Mouse (Mus musculus): ENCODE measurements around the gene Clec4b2. TPM values are rescaled to one million over a fixed set of nuclear protein-coding genes. Genes with fewer than 3 reads are reported as not detected.

The Clec4b2 gene
- polyA plus RNA-seq (2014; fragmentation: Illumina TruSeq; extraction: RNeasy Lipid Tissue Mini Kit (QIAGEN cat#74804); ENCODE audit: low read depth, low replicate concordance), result not detected

DNA sequence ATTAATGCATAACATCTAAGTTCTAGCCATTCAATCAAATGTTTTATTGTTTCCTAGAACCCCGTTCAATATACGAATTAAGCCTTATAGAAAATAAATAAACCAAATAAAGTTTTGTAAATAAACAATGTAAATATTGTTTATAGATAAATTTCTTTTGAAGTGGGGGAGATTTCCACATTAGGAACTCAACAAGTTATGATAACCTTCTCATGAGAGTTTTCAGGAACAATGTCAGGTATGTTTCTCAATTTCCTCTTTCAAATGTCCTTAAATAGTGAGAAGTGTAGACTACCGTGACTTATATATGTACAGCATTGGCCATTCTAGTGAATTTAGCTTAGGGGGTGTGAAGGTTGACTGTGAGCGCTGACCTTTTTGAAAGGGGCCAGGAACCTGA lies at the start of gene Clec4b2:
Gene Clec4b2, plus strand, starts transcription at position 301 of the 400 bp plus-strand sequence.

DNA sequence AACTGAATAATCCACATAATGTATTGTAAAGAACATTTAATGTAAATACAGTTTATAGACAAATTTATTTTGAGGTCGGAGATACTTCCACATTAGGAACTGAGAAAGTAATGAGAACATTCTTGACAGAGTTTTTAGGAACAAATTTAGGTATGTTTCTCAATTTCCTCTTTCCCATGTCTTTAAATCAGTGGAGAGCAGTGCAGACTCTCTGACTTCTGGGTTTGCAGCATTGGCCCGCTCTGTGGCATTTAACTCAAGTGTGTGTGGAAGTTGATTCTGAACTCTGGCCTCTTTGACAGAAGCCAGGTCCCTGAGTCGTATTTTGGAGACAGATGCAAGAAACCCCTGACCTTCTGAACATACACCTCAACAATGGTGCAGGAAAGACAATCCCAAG lies 57.0 kb downstream of the Clec4b2 start, which contains the start of gene Clec4n:
Gene Clec4n, plus strand, starts transcription at position 200 of the 400 bp plus-strand sequence.

Other genes with a start within 250 kb of the Clec4b2 start
- 10.1 TPM for gene Clec4a3, start 220.4 kb upstream of the Clec4b2 start, polyA plus RNA-seq (2014; fragmentation: Illumina TruSeq; extraction: RNeasy Lipid Tissue Mini Kit (QIAGEN cat#74804); ENCODE audit: low read depth, low replicate concordance)
- gene Clec4a4, start 182.5 kb upstream of the Clec4b2 start, polyA plus RNA-seq (2014; fragmentation: Illumina TruSeq; extraction: RNeasy Lipid Tissue Mini Kit (QIAGEN cat#74804); ENCODE audit: low read depth, low replicate concordance), result not detected
- gene Clec4b1, start 122.9 kb upstream of the Clec4b2 start, polyA plus RNA-seq (2014; fragmentation: Illumina TruSeq; extraction: RNeasy Lipid Tissue Mini Kit (QIAGEN cat#74804); ENCODE audit: low read depth, low replicate concordance), result 6.8 TPM
- gene Clec4a2, start 66.5 kb upstream of the Clec4b2 start, polyA plus RNA-seq (2014; fragmentation: Illumina TruSeq; extraction: RNeasy Lipid Tissue Mini Kit (QIAGEN cat#74804); ENCODE audit: low read depth, low replicate concordance), result 9.5 TPM
- 2.5 TPM for gene Clec4n, start 57.0 kb downstream of the Clec4b2 start, polyA plus RNA-seq (2014; fragmentation: Illumina TruSeq; extraction: RNeasy Lipid Tissue Mini Kit (QIAGEN cat#74804); ENCODE audit: low read depth, low replicate concordance)
- 1.1 TPM for gene Clec4d, start 89.2 kb downstream of the Clec4b2 start, polyA plus RNA-seq (2014; fragmentation: Illumina TruSeq; extraction: RNeasy Lipid Tissue Mini Kit (QIAGEN cat#74804); ENCODE audit: low read depth, low replicate concordance)
- gene Clec4e, start 117.0 kb downstream of the Clec4b2 start, polyA plus RNA-seq (2014; fragmentation: Illumina TruSeq; extraction: RNeasy Lipid Tissue Mini Kit (QIAGEN cat#74804); ENCODE audit: low read depth, low replicate concordance), result 0.16 TPM
- gene Vmn2r19, start 135.4 kb downstream of the Clec4b2 start, polyA plus RNA-seq (2014; fragmentation: Illumina TruSeq; extraction: RNeasy Lipid Tissue Mini Kit (QIAGEN cat#74804); ENCODE audit: low read depth, low replicate concordance), result not detected
- gene Vmn2r20, start 245.2 kb downstream of the Clec4b2 start, polyA plus RNA-seq (2014; fragmentation: Illumina TruSeq; extraction: RNeasy Lipid Tissue Mini Kit (QIAGEN cat#74804); ENCODE audit: low read depth, low replicate concordance), result not detected

Measured in adipose tissue, adult 10 weeks (tissue).